Mouse (Mus musculus) lung, postnatal 0 days (tissue): ENCODE results near the gene Vac14. TPM values are rescaled to one million over a fixed set of nuclear protein-coding genes. Genes with fewer than 3 reads are reported as not detected.
"Not testable (repeated sequence)": the region's sequence is repeated elsewhere in the genome, so short reads cannot be mapped to it uniquely, and the experiment has no call there.

Experiments
- ATAC-seq: fragments of 200-750 bp; cut with Nextera tagmentation; 2 replicates; pipeline ENCODE4 v1.8.0; 2017; ENCODE audit warnings: moderate library complexity
- DNase-seq: peaks from one replicate; pipeline ENCODE4 v3.0.0-alpha.2; 2016; ENCODE audit warnings: low spot score
- H3K27ac ChIP-seq: fragments of 300-500 bp; sonication (generic); 2 replicates; pipeline ENCODE4 v1.5.1; 2014; ENCODE audit warnings: antibody characterized with exemption, mild to moderate bottlenecking, low read length, mixed read lengths
- H3K27me3 ChIP-seq: fragments of 300-500 bp; sonication (generic); replicated peaks from 2 replicates; pipeline ENCODE4 v1.6.1; 2014; ENCODE audit warnings: low read length, mixed read lengths; ENCODE audit not compliant: insufficient read depth
- H3K36me3 ChIP-seq: fragments of 300-500 bp; sonication (generic); 2 replicates; pipeline ENCODE4 v1.6.1; 2014; ENCODE audit warnings: low read length, mixed read lengths; ENCODE audit not compliant: insufficient read depth
- H3K4me1 ChIP-seq: fragments of 300-500 bp; sonication (generic); 2 replicates; pipeline ENCODE4 v1.6.1; 2014; ENCODE audit warnings: antibody characterized with exemption, low read depth, low read length, mixed read lengths; ENCODE audit not compliant: insufficient read depth
- H3K4me2 ChIP-seq: fragments of 300-500 bp; sonication (generic); replicated peaks from 2 replicates; pipeline ENCODE4 v1.6.1; 2014; ENCODE audit warnings: low read depth, mild to moderate bottlenecking, low read length, moderate library complexity, mixed read lengths
- H3K4me3 ChIP-seq: fragments of 300-500 bp; sonication (generic); 2 replicates; pipeline ENCODE4 v1.5.1; 2014; ENCODE audit warnings: low read depth, low read length
- H3K9ac ChIP-seq: fragments of 300-500 bp; sonication (generic); replicated peaks from 2 replicates; pipeline ENCODE4 v1.6.1; 2014; ENCODE audit warnings: low read depth, mild to moderate bottlenecking
- H3K9me3 ChIP-seq: fragments of 300-500 bp; sonication (generic); 2 replicates; pipeline ENCODE4 v1.6.1; 2016; ENCODE audit warnings: low read length, mixed read lengths
- CTCF ChIP-seq: IDR thresholded peaks from 2 replicates; pipeline ENCODE4 v1.5.1; 2016; ENCODE audit warnings: antibody characterized with exemption, mild to moderate bottlenecking
- EP300 ChIP-seq: IDR thresholded peaks from 2 replicates; pipeline ENCODE4 v1.6.1; 2016; ENCODE audit warnings: antibody characterized with exemption, mild to moderate bottlenecking, control low read depth
- WGBS: fragments of 180-500 bp; shearing (Covaris S2); extraction: QIAGEN DNeasy Blood & Tissue Kit; methylation state at CpG from one replicate; pipeline ENCODE4 v1.1.7; 2014; 5-methylcytosine and 5-hydroxymethylcytosine counted together
- polyA plus RNA-seq: library from polyadenylated mRNA; unstranded; fragments of >200 nt; fragmentation: Nextera tagmentation; extraction: Ambion mirVana; gene quantifications from 2 replicates; pipeline ENCODE4 v1.2.1, GENCODE M21; 2015

The Vac14 gene
- polyA plus RNA-seq, 1 experiment from 2014 or later: 11.1 TPM

GRCm38 (mm10) chr8:110664202-110664896, 46.0 kb downstream of the Vac14 start:
- Histone ChIP-seq H3K9ac (no peak overlapping the region), H3K27ac (0 out of 2 replicates have a peak overlapping the region, but pooled peaks have one; percentile 20), H3K9me3 (no peaks in the 10 kb centered on the region), H3K36me3 (no peaks in the 10 kb centered on the region), H3K27me3 (no peaks in the 10 kb centered on the region), H3K4me1 (0 out of 2 replicates have a peak, but pooled peaks cover 4% of the 10 kb centered on the region), H3K4me3 (no peak overlapping the region), H3K4me2 (no peak overlapping the region)
- WGBS: 65% methylated on average over 7 of the region's 7 CpGs
- TF ChIP-seq EP300 (no peak), CTCF (no peak)
- ATAC-seq (no peak), DNase-seq (no peak)

GRCm38 (mm10) chr8:110665000-110665399, 46.6 kb downstream of the Vac14 start:
- Histone ChIP-seq H3K9me3 (no peaks in the 10 kb centered on the region), H3K27me3 (no peaks in the 10 kb centered on the region), H3K27ac (0 out of 2 replicates have a peak overlapping the region, but pooled peaks have one; percentile 20), H3K9ac (no peak overlapping the region), H3K36me3 (no peaks in the 10 kb centered on the region), H3K4me3 (no peak overlapping the region), H3K4me1 (0 out of 2 replicates have a peak, but pooled peaks cover 4% of the 10 kb centered on the region), H3K4me2 (no peak overlapping the region)
- TF ChIP-seq EP300 (no peak), CTCF (no peak)
- WGBS: 68% methylated on average over 3 of the region's 3 CpGs
- DNase-seq: peak; percentile 18
- no peak for ATAC-seq

- not testable (repeated sequence) for H3K36me3 ChIP-seq, H3K27me3 ChIP-seq, H3K9ac ChIP-seq, DNase-seq, H3K9me3 ChIP-seq, H3K4me2 ChIP-seq, H3K4me1 ChIP-seq, H3K27ac ChIP-seq, ATAC-seq, H3K4me3 ChIP-seq
- 66% methylated on average over 8 of the region's 8 CpGs for WGBS
These were observed 49.3 kb downstream of the Vac14 start for GRCm38 (mm10) chr8:110667590-110668177.

GRCm38 (mm10) chr8:110669932-110670628, 51.7 kb downstream of the Vac14 start:
- H3K27ac ChIP-seq: peak overlapping the region; percentile 75
- no peaks in the 10 kb centered on the region for H3K36me3 ChIP-seq
- no peak overlapping the region for H3K9ac ChIP-seq
- H3K4me1 ChIP-seq: peaks cover 18% of the 10 kb centered on the region; the same call in 1 of the 2 replicates
- TF ChIP-seq EP300 (no peak), CTCF (peak; percentile 40)
- DNase-seq: peak; percentile 70
- no peaks in the 10 kb centered on the region for H3K27me3 ChIP-seq
- no peak overlapping the region for H3K4me3 ChIP-seq
- 46% methylated on average over 8 of the region's 8 CpGs for WGBS
- no peaks in the 10 kb centered on the region for H3K9me3 ChIP-seq
- ATAC-seq: peak; percentile 75
- H3K4me2 ChIP-seq: no peak overlapping the region

GRCm38 (mm10) chr8:110671309-110671708, 52.9 kb downstream of the Vac14 start:
- Histone ChIP-seq H3K27me3 (no peaks in the 10 kb centered on the region), H3K4me2 (no peak overlapping the region), H3K4me3 (no peak overlapping the region), H3K27ac (peak overlapping the region; percentile 75), H3K9me3 (no peaks in the 10 kb centered on the region), H3K4me1 (peaks cover 18% of the 10 kb centered on the region; the same call in 1 of the 2 replicates), H3K9ac (no peak overlapping the region), H3K36me3 (0 out of 2 replicates have a peak, but pooled peaks cover 4% of the 10 kb centered on the region)
- TF ChIP-seq EP300 (no peak), CTCF (no peak; the same call in 1 of the 2 replicates)
- DNase-seq (peak; percentile 33), ATAC-seq (no peak)
- WGBS: 62% methylated on average over 6 of the region's 6 CpGs

- DNase-seq: peak; percentile 48
- H3K4me2 ChIP-seq: no peak overlapping the region
- peak overlapping the region; percentile 75 for H3K27ac ChIP-seq
- H3K4me1 ChIP-seq: peaks cover 18% of the 10 kb centered on the region; the same call in 1 of the 2 replicates
- H3K4me3 ChIP-seq: no peak overlapping the region
- H3K27me3 ChIP-seq: no peaks in the 10 kb centered on the region
- TF ChIP-seq EP300 (0 out of 2 replicates have a peak, but pooled peaks have one; percentile 21), CTCF (no peak)
- no peaks in the 10 kb centered on the region for H3K9me3 ChIP-seq
- WGBS: 62% methylated on average over 2 of the region's 2 CpGs
- peak; percentile 62 for ATAC-seq
- H3K36me3 ChIP-seq: 0 out of 2 replicates have a peak, but pooled peaks cover 4% of the 10 kb centered on the region
- H3K9ac ChIP-seq: no peak overlapping the region
These were observed 53.7 kb downstream of the Vac14 start for GRCm38 (mm10) chr8:110672133-110672532.
